Mouse (Mus musculus) forebrain, embryonic 10.5 days (tissue): ENCODE data around the gene Dbi. TPM values are rescaled to one million over a fixed set of nuclear protein-coding genes. Genes with fewer than 3 reads are reported as not detected.

Experiments
- DNase-seq: peaks from one replicate; pipeline ENCODE4 v3.0.0-alpha.2; 2017; ENCODE audit warnings: low spot score; ENCODE audit errors: extremely low spot score
- H3K27ac ChIP-seq: fragments of 300-500 bp; sonication (generic); 2 replicates; pipeline ENCODE4 v1.5.1; 2016; ENCODE audit warnings: mild to moderate bottlenecking
- H3K27me3 ChIP-seq: fragments of 300-500 bp; sonication (generic); 2 replicates; pipeline ENCODE4 v1.6.1; 2016; ENCODE audit warnings: mild to moderate bottlenecking; ENCODE audit not compliant: poor library complexity, severe bottlenecking
- H3K36me3 ChIP-seq: fragments of 300-500 bp; sonication (generic); replicated peaks from 2 replicates; pipeline ENCODE4 v1.6.1; 2016; ENCODE audit warnings: mild to moderate bottlenecking, moderate library complexity
- H3K4me1 ChIP-seq: fragments of 300-500 bp; sonication (generic); 2 replicates; pipeline ENCODE4 v1.6.1; 2016
- H3K4me3 ChIP-seq: fragments of 300-500 bp; sonication (generic); 2 replicates; pipeline ENCODE4 v1.5.1; 2016; ENCODE audit warnings: mild to moderate bottlenecking, moderate library complexity
- H3K9me3 ChIP-seq: fragments of 300-500 bp; sonication (generic); 2 replicates; pipeline ENCODE4 v1.6.1; 2016; ENCODE audit warnings: mild to moderate bottlenecking, moderate library complexity
- WGBS: fragments of 180-500 bp; shearing (Covaris S2); methylation state at CpG from one replicate; pipeline ENCODE4 v1.1.7; 2016; 5-methylcytosine and 5-hydroxymethylcytosine counted together
- polyA plus RNA-seq: library from polyadenylated mRNA; unstranded; fragments of >200 nt; fragmentation: Nextera tagmentation; extraction: Ambion mirVana; gene quantifications from 2 replicates; pipeline ENCODE4 v1.2.1, GENCODE M21; 2016

Gene Dbi
- polyA plus RNA-seq, 1 experiment from 2014 or later = 870 TPM

- Histone ChIP-seq H3K27me3 (peaks cover 27% of the 10 kb centered on the region), H3K4me1 (peaks cover 13% of the 10 kb centered on the region), H3K27ac (no peak overlapping the region), H3K4me3 (no peak overlapping the region), H3K9me3 (0 out of 2 replicates have a peak, but pooled peaks cover 5% of the 10 kb centered on the region), H3K36me3 (no peaks in the 10 kb centered on the region)
- DNase-seq = no peak
- 88% methylated on average over 9 of the region's 9 CpGs for WGBS
Measured at GRCm38 (mm10) chr1:120140144-120140693, 19.3 kb upstream of the Dbi start.

- Histone ChIP-seq H3K36me3 (no peaks in the 10 kb centered on the region), H3K4me3 (no peak overlapping the region), H3K4me1 (peaks cover 13% of the 10 kb centered on the region), H3K27me3 (peaks cover 27% of the 10 kb centered on the region), H3K9me3 (0 out of 2 replicates have a peak, but pooled peaks cover 5% of the 10 kb centered on the region), H3K27ac (no peak overlapping the region)
- no peak for DNase-seq
- 28% methylated on average over 7 of the region's 7 CpGs for WGBS
Measured at GRCm38 (mm10) chr1:120138923-120139540, 18.2 kb upstream of the Dbi start.

GRCm38 (mm10) chr1:120135934-120136786, 15.3 kb upstream of the Dbi start:
- Histone ChIP-seq H3K27me3 (peaks cover 27% of the 10 kb centered on the region), H3K36me3 (no peaks in the 10 kb centered on the region), H3K4me3 (no peak overlapping the region), H3K9me3 (peaks cover 9% of the 10 kb centered on the region; the same call in 1 of the 2 replicates), H3K4me1 (peaks cover 13% of the 10 kb centered on the region), H3K27ac (no peak overlapping the region)
- no peak for DNase-seq
- WGBS = 91% methylated on average over 7 of the region's 7 CpGs

GRCm38 (mm10) chr1:120132376-120132775, 11.5 kb upstream of the Dbi start:
- no peak for DNase-seq
- Histone ChIP-seq H3K4me1 (no peaks in the 10 kb centered on the region), H3K27me3 (peaks cover 15% of the 10 kb centered on the region; the same call in 1 of the 2 replicates), H3K4me3 (no peak overlapping the region), H3K27ac (no peak overlapping the region), H3K9me3 (peaks cover 5% of the 10 kb centered on the region; the same call in 1 of the 2 replicates), H3K36me3 (no peaks in the 10 kb centered on the region)
- 92% methylated on average over 1 of the region's 1 CpGs for WGBS

GRCm38 (mm10) chr1:120126318-120126717, 5.4 kb upstream of the Dbi start:
- DNase-seq = no peak
- no peaks in the 10 kb centered on the region for H3K27me3 ChIP-seq
- H3K36me3 ChIP-seq = no peaks in the 10 kb centered on the region
- H3K27ac ChIP-seq = no peak overlapping the region
- WGBS = 67% methylated on average over 9 of the region's 9 CpGs
- H3K9me3 ChIP-seq = no peaks in the 10 kb centered on the region
- H3K4me3 ChIP-seq = no peak overlapping the region
- H3K4me1 ChIP-seq = peaks cover 14% of the 10 kb centered on the region

GRCm38 (mm10) chr1:120125471-120125870, 4.6 kb upstream of the Dbi start:
- DNase-seq = no peak

GRCm38 (mm10) chr1:120124839-120125238, 4.0 kb upstream of the Dbi start:
- Histone ChIP-seq H3K9me3 (no peaks in the 10 kb centered on the region), H3K4me1 (peaks cover 23% of the 10 kb centered on the region), H3K27ac (no peak overlapping the region), H3K4me3 (no peak overlapping the region), H3K36me3 (no peaks in the 10 kb centered on the region), H3K27me3 (no peaks in the 10 kb centered on the region)
- 92% methylated on average over 4 of the region's 4 CpGs for WGBS
- DNase-seq = no peak

More at GRCm38 (mm10) chr1:120125471-120125870, 4.6 kb upstream of the Dbi start:
- H3K9me3 ChIP-seq = no peaks in the 10 kb centered on the region
- H3K36me3 ChIP-seq = no peaks in the 10 kb centered on the region
- H3K27ac ChIP-seq = no peak overlapping the region
- H3K27me3 ChIP-seq = no peaks in the 10 kb centered on the region
- 84% methylated on average over 6 of the region's 6 CpGs for WGBS
- H3K4me3 ChIP-seq = no peak overlapping the region
- peaks cover 17% of the 10 kb centered on the region for H3K4me1 ChIP-seq

GRCm38 (mm10) chr1:120122634-120123383, 1.9 kb upstream of the Dbi start:
- Histone ChIP-seq H3K4me3 (no peak overlapping the region), H3K4me1 (peaks cover 44% of the 10 kb centered on the region), H3K36me3 (peaks cover 19% of the 10 kb centered on the region), H3K27ac (peak overlapping the region; percentile 94; the same call in 1 of the 2 replicates), H3K9me3 (no peaks in the 10 kb centered on the region), H3K27me3 (no peaks in the 10 kb centered on the region)
- 95% methylated on average over 8 of the region's 8 CpGs for WGBS
- no peak for DNase-seq

- H3K27ac ChIP-seq = peak overlapping the region; percentile 94
- H3K27me3 ChIP-seq = no peaks in the 10 kb centered on the region
- H3K9me3 ChIP-seq = no peaks in the 10 kb centered on the region
- H3K4me1 ChIP-seq = peaks cover 45% of the 10 kb centered on the region
- DNase-seq = no peak
- peak overlapping the region; percentile 74 for H3K4me3 ChIP-seq
- peaks cover 26% of the 10 kb centered on the region for H3K36me3 ChIP-seq
- WGBS = 91% methylated on average over 9 of the region's 9 CpGs
Measured at GRCm38 (mm10) chr1:120121930-120122530, 1.2 kb upstream of the Dbi start.

- peak; percentile 54 for DNase-seq
- WGBS = 7% methylated on average over 24 of the region's 24 CpGs
- Histone ChIP-seq H3K9me3 (no peaks in the 10 kb centered on the region), H3K4me3 (peak overlapping the region; percentile 74), H3K36me3 (peaks cover 43% of the 10 kb centered on the region), H3K27me3 (no peaks in the 10 kb centered on the region), H3K27ac (peak overlapping the region; percentile 94), H3K4me1 (peaks cover 48% of the 10 kb centered on the region)
Measured at GRCm38 (mm10) chr1:120120141-120120968, 523 bp downstream of the Dbi start.

GRCm38 (mm10) chr1:120119389-120119788, 1.5 kb downstream of the Dbi start:
- H3K27me3 ChIP-seq = no peaks in the 10 kb centered on the region
- H3K4me3 ChIP-seq = peak overlapping the region; percentile 74
- H3K4me1 ChIP-seq = peaks cover 48% of the 10 kb centered on the region
- peak overlapping the region; percentile 94 for H3K27ac ChIP-seq
- 93% methylated on average over 4 of the region's 4 CpGs for WGBS
- H3K9me3 ChIP-seq = peaks cover 5% of the 10 kb centered on the region; the same call in 1 of the 2 replicates
- no peak for DNase-seq
- H3K36me3 ChIP-seq = peaks cover 53% of the 10 kb centered on the region
